Mouse (Mus musculus): Measurements from ENCODE around the gene Sh3pxd2a. TPM values are rescaled to one million over a fixed set of nuclear protein-coding genes. Genes with fewer than 3 reads are reported as not detected.

Gene Sh3pxd2a
- polyA plus RNA-seq, 1 experiment = 12.1 TPM

DNA sequence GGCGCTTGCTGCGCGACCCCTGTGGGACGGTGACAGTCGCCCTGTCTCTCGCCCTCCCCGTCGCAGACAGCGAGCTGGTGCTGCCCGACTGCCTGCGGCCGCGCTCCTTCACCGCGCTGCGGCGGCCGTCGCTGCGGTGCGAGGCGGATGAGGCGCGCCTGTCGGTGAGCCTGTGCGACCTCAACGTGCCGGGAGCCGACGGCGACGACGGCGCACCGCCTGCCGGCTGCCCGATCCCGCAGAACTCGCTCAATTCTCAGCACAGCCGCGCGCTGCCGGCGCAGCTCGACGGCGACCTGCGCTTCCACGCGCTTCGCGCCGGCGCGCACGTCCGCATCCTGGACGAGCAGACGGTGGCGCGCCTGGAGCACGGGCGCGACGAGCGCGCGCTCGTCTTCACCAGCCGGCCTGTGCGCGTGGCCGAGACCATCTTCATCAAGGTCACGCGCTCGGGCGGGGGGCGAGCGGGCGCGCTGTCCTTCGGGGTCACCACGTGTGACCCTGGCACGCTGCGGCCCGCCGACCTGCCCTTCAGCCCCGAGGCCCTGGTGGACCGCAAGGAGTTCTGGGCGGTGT lies 211.1 kb downstream of the Sh3pxd2a start:
- Histone ChIP-seq H3K27ac (ENCODE audit: insufficient read depth, low read length) (no peak overlapping the region), H3K4me3 (ENCODE audit: extremely low read depth, insufficient read depth, insufficient read length) (no peak overlapping the region), H3K27me3 (ENCODE audit: control insufficient read depth, insufficient read depth, low read length) (peaks cover 2% of the 10 kb centered on the region; the same call in 1 of the 2 replicates), H3K36me3 (ENCODE audit: control insufficient read depth, insufficient read depth, low read length) (no peaks in the 10 kb centered on the region), H3K4me1 (ENCODE audit: control insufficient read depth, insufficient read depth, insufficient read length) (peaks cover 12% of the 10 kb centered on the region)
- TF ChIP-seq CTCF (IDR thresholded peaks at IDR 0.05; ENCODE audit: extremely low read depth, insufficient read depth, insufficient read length, insufficient replicate concordance) = no peak
- no peak for TF ChIP-seq POLR2A (IDR thresholded peaks at IDR 0.05; ENCODE audit: low read depth, low read length)
- 10% methylated on average over 90 of the region's 90 CpGs for WGBS
- DNase-seq (ENCODE audit: low read depth in 1 of 2, low spot score in 2 of 2) = no peak

DNA sequence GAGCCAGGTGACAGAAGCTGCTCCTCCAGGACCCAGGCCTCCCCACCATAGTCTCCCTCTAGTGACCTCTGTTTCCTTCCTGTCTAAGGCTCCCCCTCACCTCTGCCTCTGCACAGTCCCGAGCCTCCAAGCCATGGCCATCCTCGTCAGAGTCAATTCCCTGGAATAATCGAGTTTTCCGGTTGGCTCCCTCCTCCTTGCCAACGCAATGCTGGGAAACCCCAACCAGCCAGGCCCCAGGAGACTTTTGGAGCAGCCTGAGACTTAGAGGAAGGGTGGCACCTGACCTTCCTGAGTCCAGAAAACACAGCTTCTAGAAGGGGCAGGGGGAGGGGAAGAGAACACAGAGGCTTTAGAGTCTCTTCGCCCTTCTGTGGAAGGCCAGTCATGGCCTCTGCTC lies 213.3 kb downstream of the Sh3pxd2a start:
- Histone ChIP-seq H3K27me3 (ENCODE audit: control insufficient read depth, insufficient read depth, low read length) (peaks cover 2% of the 10 kb centered on the region; the same call in 1 of the 2 replicates), H3K27ac (ENCODE audit: insufficient read depth, low read length) (no peak overlapping the region), H3K4me3 (ENCODE audit: extremely low read depth, insufficient read depth, insufficient read length) (no peak overlapping the region), H3K4me1 (ENCODE audit: control insufficient read depth, insufficient read depth, insufficient read length) (peaks cover 7% of the 10 kb centered on the region; the same call in 1 of the 2 replicates), H3K36me3 (ENCODE audit: control insufficient read depth, insufficient read depth, low read length) (no peaks in the 10 kb centered on the region)
- TF ChIP-seq POLR2A (IDR thresholded peaks at IDR 0.05; ENCODE audit: low read depth, low read length) (no peak), CTCF (IDR thresholded peaks at IDR 0.05; ENCODE audit: extremely low read depth, insufficient read depth, insufficient read length, insufficient replicate concordance) (no peak)
- no peak for DNase-seq (ENCODE audit: low read depth in 1 of 2, low spot score in 2 of 2)
- WGBS = 66% methylated on average over 6 of the region's 6 CpGs

DNA sequence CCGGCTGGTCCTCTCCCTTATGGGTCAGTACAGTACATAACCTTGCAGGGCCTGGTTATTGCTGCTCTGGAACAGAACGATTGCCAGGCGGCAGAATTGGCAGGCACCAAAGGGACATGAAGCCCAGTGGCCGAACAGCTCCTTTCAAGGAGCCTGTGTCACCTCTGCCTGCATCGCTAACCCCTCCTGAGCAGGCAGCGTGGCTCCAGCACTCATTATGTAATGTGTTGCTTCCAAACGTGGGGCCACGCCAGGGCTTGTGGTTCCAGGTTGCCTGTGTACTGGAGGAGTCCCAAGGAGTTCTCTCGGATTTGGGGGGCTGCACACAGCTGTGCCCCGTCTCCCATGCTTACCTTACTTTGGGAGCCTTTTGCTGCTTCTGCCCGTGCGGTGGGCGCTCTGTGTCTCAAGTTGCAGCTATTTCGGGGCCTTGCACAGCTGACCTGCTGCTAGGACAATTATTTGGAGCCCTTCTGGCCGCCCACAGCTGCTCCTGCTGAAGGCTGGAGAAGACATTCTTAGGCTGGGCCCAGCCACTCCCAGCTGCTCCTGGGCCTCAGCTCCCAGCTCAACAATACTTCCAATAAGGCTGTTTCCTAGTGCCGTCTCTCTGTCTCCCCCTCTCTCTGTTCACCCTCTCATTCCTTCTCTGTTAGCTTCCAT lies 215.2 kb downstream of the Sh3pxd2a start:
- H3K36me3 ChIP-seq (ENCODE audit: control insufficient read depth, insufficient read depth, low read length) = no peaks in the 10 kb centered on the region
- H3K4me3 ChIP-seq (ENCODE audit: extremely low read depth, insufficient read depth, insufficient read length) = no peak overlapping the region
- 90% methylated on average over 16 of the region's 16 CpGs for WGBS
- H3K4me1 ChIP-seq (ENCODE audit: control insufficient read depth, insufficient read depth, insufficient read length) = peaks cover 7% of the 10 kb centered on the region; the same call in 1 of the 2 replicates
- peaks cover 2% of the 10 kb centered on the region; the same call in 1 of the 2 replicates for H3K27me3 ChIP-seq (ENCODE audit: control insufficient read depth, insufficient read depth, low read length)
- H3K27ac ChIP-seq (ENCODE audit: insufficient read depth, low read length) = no peak overlapping the region
- DNase-seq (ENCODE audit: low read depth in 1 of 2, low spot score in 2 of 2) = no peak
- TF ChIP-seq CTCF (IDR thresholded peaks at IDR 0.05; ENCODE audit: extremely low read depth, insufficient read depth, insufficient read length, insufficient replicate concordance) (no peak), POLR2A (IDR thresholded peaks at IDR 0.05; ENCODE audit: low read depth, low read length) (no peak)

DNA sequence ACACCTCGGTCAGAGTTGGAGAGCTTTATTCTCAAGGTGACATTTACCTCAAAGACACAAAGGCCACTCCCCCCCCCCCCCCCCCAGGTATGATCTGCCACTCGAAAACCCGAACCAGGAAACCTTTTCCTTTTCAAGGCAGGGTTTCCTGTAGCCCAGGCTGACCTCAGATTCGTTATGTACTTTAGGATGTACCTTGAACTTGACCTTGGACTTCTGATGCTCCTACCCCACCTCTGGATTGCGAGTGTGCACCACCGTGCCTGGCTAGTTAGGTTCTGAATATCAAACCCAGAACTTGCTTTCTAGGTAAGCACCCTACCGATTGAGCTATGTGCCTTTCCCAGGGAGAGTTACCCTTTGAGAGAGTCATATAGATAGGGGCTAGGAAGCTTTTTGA lies 215.9 kb downstream of the Sh3pxd2a start:
- peaks cover 4% of the 10 kb centered on the region; the same call in 1 of the 2 replicates for H3K4me1 ChIP-seq (ENCODE audit: control insufficient read depth, insufficient read depth, insufficient read length)

DNA sequence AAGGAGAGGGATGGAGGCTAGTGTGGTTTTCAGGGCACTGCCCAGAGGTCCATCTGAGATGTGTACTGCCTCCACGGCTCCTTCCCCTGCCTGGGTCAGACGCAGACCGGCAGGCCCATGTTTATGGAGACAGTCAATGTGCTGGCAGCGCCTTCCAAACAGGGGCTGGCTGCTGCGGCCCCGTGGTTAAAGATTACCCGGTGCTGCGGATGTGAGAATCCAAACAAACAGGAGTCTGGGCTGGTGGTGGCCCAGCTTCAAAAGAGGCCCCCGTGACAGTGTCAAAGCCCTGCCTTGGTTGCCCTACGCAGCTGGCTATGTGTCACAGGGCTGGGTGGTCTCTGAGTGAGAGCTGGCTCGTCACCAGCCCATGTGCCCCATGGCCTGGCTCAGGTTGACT lies 216.4 kb downstream of the Sh3pxd2a start:
- H3K4me3 ChIP-seq (ENCODE audit: extremely low read depth, insufficient read depth, insufficient read length) = no peak overlapping the region
- H3K4me1 ChIP-seq (ENCODE audit: control insufficient read depth, insufficient read depth, insufficient read length) = no peaks in the 10 kb centered on the region
- DNase-seq (ENCODE audit: low read depth in 1 of 2, low spot score in 2 of 2) = no peak
- no peaks in the 10 kb centered on the region for H3K36me3 ChIP-seq (ENCODE audit: control insufficient read depth, insufficient read depth, low read length)
- H3K27me3 ChIP-seq (ENCODE audit: control insufficient read depth, insufficient read depth, low read length) = peaks cover 2% of the 10 kb centered on the region; the same call in 1 of the 2 replicates
- 88% methylated on average over 11 of the region's 11 CpGs for WGBS
- H3K27ac ChIP-seq (ENCODE audit: insufficient read depth, low read length) = no peak overlapping the region
- TF ChIP-seq CTCF (IDR thresholded peaks at IDR 0.05; ENCODE audit: extremely low read depth, insufficient read depth, insufficient read length, insufficient replicate concordance) = no peak
- no peak for TF ChIP-seq POLR2A (IDR thresholded peaks at IDR 0.05; ENCODE audit: low read depth, low read length)

More for the DNA sequence above, 215.9 kb downstream of the Sh3pxd2a start:
- TF ChIP-seq POLR2A (IDR thresholded peaks at IDR 0.05; ENCODE audit: low read depth, low read length) (no peak), CTCF (IDR thresholded peaks at IDR 0.05; ENCODE audit: extremely low read depth, insufficient read depth, insufficient read length, insufficient replicate concordance) (no peak)
- H3K27me3 ChIP-seq (ENCODE audit: control insufficient read depth, insufficient read depth, low read length) = peaks cover 2% of the 10 kb centered on the region; the same call in 1 of the 2 replicates
- no peaks in the 10 kb centered on the region for H3K36me3 ChIP-seq (ENCODE audit: control insufficient read depth, insufficient read depth, low read length)
- H3K4me3 ChIP-seq (ENCODE audit: extremely low read depth, insufficient read depth, insufficient read length) = no peak overlapping the region
- H3K27ac ChIP-seq (ENCODE audit: insufficient read depth, low read length) = no peak overlapping the region
- no peak for DNase-seq (ENCODE audit: low read depth in 1 of 2, low spot score in 2 of 2)
- WGBS = 69% methylated on average over 7 of the region's 7 CpGs

DNA sequence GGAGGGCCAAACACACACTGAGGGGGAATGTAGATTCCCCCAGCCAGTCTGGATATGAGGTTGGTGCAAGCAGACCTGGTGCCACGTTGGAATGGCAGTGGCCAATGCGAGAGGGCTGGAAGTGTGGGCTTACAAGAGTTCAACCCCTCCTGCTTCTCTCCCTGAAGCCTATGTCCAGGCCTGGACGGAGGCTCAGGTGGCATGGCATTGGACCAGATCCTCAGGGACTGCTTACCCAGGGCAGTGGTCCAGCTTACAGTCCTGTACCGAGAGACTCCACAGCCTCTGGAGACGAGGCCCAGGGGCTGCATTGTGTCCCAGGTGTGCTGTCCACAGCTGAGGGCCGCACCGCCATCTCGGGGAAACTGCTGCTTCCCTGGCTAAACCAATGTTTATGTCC lies 218.7 kb downstream of the Sh3pxd2a start:
- Histone ChIP-seq H3K27me3 (ENCODE audit: control insufficient read depth, insufficient read depth, low read length) (no peaks in the 10 kb centered on the region), H3K27ac (ENCODE audit: insufficient read depth, low read length) (no peak overlapping the region), H3K4me1 (ENCODE audit: control insufficient read depth, insufficient read depth, insufficient read length) (no peaks in the 10 kb centered on the region), H3K36me3 (ENCODE audit: control insufficient read depth, insufficient read depth, low read length) (no peaks in the 10 kb centered on the region), H3K4me3 (ENCODE audit: extremely low read depth, insufficient read depth, insufficient read length) (no peak overlapping the region)
- no peak for DNase-seq (ENCODE audit: low read depth in 1 of 2, low spot score in 2 of 2)
- TF ChIP-seq CTCF (IDR thresholded peaks at IDR 0.05; ENCODE audit: extremely low read depth, insufficient read depth, insufficient read length, insufficient replicate concordance) (no peak), POLR2A (IDR thresholded peaks at IDR 0.05; ENCODE audit: low read depth, low read length) (no peak)
- 88% methylated on average over 8 of the region's 8 CpGs for WGBS

DNA sequence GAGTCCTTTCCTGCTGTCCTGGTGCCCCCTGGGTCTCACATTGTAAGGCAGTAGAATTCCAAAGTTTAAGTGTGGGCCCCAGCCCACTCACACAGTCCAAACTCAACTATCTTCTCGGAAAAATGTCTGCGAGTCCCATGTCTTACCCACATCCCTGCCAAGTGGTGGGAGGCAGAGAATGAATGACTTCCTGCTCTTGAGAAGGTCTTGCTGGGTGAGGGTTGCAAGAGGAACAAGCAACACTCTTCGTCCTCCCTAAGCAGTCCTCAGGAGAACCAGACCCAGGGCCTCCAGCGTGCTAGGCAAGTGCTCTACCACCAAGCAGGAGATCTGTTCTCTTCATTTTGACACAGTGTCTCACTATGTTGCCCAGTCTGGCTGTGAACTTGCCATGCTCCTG lies 222.0 kb downstream of the Sh3pxd2a start:
- DNase-seq (ENCODE audit: low read depth in 1 of 2, low spot score in 2 of 2) = no peak
- WGBS = 43% methylated on average over 4 of the region's 4 CpGs
- H3K4me1 ChIP-seq (ENCODE audit: control insufficient read depth, insufficient read depth, insufficient read length) = no peaks in the 10 kb centered on the region
- TF ChIP-seq POLR2A (IDR thresholded peaks at IDR 0.05; ENCODE audit: low read depth, low read length) (no peak), CTCF (IDR thresholded peaks at IDR 0.05; ENCODE audit: extremely low read depth, insufficient read depth, insufficient read length, insufficient replicate concordance) (no peak)
- no peaks in the 10 kb centered on the region for H3K27me3 ChIP-seq (ENCODE audit: control insufficient read depth, insufficient read depth, low read length)
- H3K27ac ChIP-seq (ENCODE audit: insufficient read depth, low read length) = no peak overlapping the region
- H3K4me3 ChIP-seq (ENCODE audit: extremely low read depth, insufficient read depth, insufficient read length) = no peak overlapping the region
- H3K36me3 ChIP-seq (ENCODE audit: control insufficient read depth, insufficient read depth, low read length) = no peaks in the 10 kb centered on the region
